Mouse (Mus musculus): ENCODE results near the gene Xrn1. TPM values are rescaled to one million over a fixed set of nuclear protein-coding genes. Genes with fewer than 3 reads are reported as not detected.
"Not testable (repeated sequence)": the region's sequence is repeated elsewhere in the genome, so short reads cannot be mapped to it uniquely, and the experiment has no call there.

The Xrn1 gene
- polyA plus RNA-seq (2016; fragmentation: Nextera tagmentation; extraction: Ambion mirVana): 26.5 and 29.0 TPM in 2 replicates

DNA sequence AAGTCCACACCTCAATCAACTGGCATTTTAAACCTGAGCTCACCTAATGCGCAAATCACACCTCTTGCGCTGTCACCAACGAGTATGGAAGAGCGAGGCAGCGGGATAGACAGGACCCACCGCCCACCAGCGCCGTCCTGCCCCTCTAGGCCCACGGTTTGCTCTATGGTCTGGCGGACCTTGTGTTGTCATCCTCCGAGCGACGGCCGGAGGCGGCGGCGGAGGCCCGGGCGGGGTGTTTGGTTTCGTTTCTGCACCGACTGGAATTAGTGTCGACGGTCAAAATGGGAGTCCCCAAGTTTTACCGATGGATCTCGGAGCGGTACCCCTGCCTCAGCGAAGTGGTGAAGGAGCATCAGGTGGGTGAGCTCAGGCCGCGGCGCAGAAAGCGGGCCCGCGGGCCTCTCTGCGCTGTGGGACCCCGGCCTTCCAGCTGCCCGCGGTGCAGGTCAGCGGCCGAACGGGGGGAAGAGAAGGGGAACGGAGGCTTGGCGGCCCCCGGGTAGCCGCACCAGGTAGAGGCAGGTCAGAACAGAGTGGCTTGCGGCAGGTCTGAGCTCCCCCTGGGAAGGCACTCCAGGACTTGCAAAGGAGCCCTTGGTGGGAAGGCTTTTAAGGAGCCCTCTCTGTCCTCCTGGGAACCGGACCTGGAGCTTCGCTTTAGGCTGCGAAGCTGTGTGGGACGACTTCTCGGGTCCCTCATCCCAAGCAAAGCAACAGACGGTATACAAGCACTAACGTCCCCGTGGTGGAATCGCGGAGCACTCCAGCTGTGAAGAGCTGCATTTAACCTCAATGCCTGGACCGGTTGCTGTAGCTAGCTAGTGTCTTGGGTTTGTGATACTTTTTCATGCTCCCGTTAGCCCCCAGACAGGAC lies at the start of gene Xrn1:
Gene Xrn1, plus strand, starts transcription at position 176 of the 877 bp plus-strand sequence.
- no peaks in the 10 kb centered on the region for H3K27me3 ChIP-seq
- H3K9ac ChIP-seq: peak within 1 kb of the TSS; percentile 94
- peak within 1 kb of the TSS; percentile 95 for H3K4me3 ChIP-seq
- no peaks in the 10 kb centered on the region for H3K9me3 ChIP-seq
- peak within 1 kb of the TSS; percentile 63 for H3K4me2 ChIP-seq (replicated peaks)
- H3K27ac ChIP-seq: peak within 1 kb of the TSS; percentile 92
- H3K36me3 ChIP-seq: 0 out of 2 replicates have a peak, but pooled peaks cover 14% of the 10 kb centered on the region
- peak; percentile 99 for ATAC-seq (ENCODE audit: insufficient number of reproducible peaks, insufficient read depth, low FRiP score, low TSS enrichment)
- WGBS: under 1% methylated on average over 57 of the region's 57 CpGs
- H3K4me1 ChIP-seq: 0 out of 2 replicates have a peak, but pooled peaks cover 5% of the 10 kb centered on the region

DNA sequence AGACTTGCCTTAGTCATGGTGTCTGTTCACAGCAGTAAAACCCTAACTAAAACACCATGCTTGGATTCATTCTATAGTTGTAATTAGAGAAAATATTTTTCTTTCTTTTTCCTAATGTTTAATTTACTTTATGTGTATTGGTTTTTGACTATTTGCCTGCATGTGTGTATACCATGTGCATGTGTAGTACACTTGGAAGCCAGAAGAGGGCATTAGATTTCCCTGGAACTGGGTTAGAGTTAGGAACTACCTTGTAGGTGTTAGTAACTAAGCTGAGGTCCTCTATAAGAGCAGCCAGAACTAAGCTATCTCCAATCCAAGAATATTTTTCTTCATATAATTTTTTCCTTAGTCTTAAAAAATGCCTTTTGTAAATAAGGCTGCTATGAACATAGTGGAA lies 21.7 kb upstream of the Xrn1 start:
- no peak overlapping the region for H3K4me2 ChIP-seq (replicated peaks)
- H3K9me3 ChIP-seq: no peaks in the 10 kb centered on the region
- no peaks in the 10 kb centered on the region for H3K27me3 ChIP-seq
- peaks cover 23% of the 10 kb centered on the region for H3K36me3 ChIP-seq
- H3K9ac ChIP-seq: no peak overlapping the region
- no peaks in the 10 kb centered on the region for H3K4me1 ChIP-seq
- H3K27ac ChIP-seq: no peak overlapping the region
- no peak for ATAC-seq (ENCODE audit: insufficient number of reproducible peaks, insufficient read depth, low FRiP score, low TSS enrichment)
- no peak overlapping the region for H3K4me3 ChIP-seq

GRCm38 (mm10) chr9:95953658-95954057 lies 902 bp upstream of the Xrn1 start:
- H3K36me3 ChIP-seq: 0 out of 2 replicates have a peak, but pooled peaks cover 12% of the 10 kb centered on the region
- WGBS: 72% methylated on average over 4 of the region's 4 CpGs

GRCm38 (mm10) chr9:95954226-95954584 lies 355 bp upstream of the Xrn1 start:
- Histone ChIP-seq H3K27ac (peak overlapping the region; percentile 92; the same call in 1 of the 2 replicates), H3K4me3 (peak overlapping the region; percentile 95), H3K9me3 (no peaks in the 10 kb centered on the region), H3K27me3 (no peaks in the 10 kb centered on the region), H3K36me3 (0 out of 2 replicates have a peak, but pooled peaks cover 14% of the 10 kb centered on the region), H3K4me2 (replicated peaks) (peak overlapping the region; percentile 63), H3K4me1 (0 out of 2 replicates have a peak, but pooled peaks cover 5% of the 10 kb centered on the region), H3K9ac (peak overlapping the region; percentile 94)
- peak; percentile 70; the same call in 1 of the 2 replicates for ATAC-seq (ENCODE audit: insufficient number of reproducible peaks, insufficient read depth, low FRiP score, low TSS enrichment)
- WGBS: under 1% methylated on average over 7 of the region's 7 CpGs

More at GRCm38 (mm10) chr9:95953658-95954057, 902 bp upstream of the Xrn1 start:
- ATAC-seq (ENCODE audit: insufficient number of reproducible peaks, insufficient read depth, low FRiP score, low TSS enrichment): no peak
- no peak overlapping the region for H3K9ac ChIP-seq
- no peaks in the 10 kb centered on the region for H3K9me3 ChIP-seq
- H3K4me3 ChIP-seq: no peak overlapping the region; the same call in 1 of the 2 replicates
- peak overlapping the region; percentile 63 for H3K4me2 ChIP-seq (replicated peaks)
- H3K4me1 ChIP-seq: 0 out of 2 replicates have a peak, but pooled peaks cover 5% of the 10 kb centered on the region
- H3K27ac ChIP-seq: no peak overlapping the region
- no peaks in the 10 kb centered on the region for H3K27me3 ChIP-seq

DNA sequence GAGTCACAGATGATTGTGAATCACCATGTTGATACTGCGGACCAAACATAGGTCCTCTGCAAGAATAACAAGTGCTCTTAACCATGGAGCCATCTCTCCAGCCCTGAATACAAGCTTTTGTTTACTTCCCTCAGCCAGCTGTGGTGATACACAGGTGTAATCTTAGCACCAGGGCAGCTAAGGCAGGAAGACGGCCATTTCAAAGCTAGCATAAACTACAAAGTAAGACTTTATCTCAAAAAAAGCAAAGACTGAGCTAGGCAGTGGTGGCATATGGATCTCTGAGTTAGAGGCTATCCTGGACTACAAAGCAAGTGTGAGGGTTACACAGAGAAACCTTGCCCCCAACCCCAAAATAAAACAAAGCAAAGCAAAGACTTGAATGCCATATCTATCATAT lies 3.1 kb downstream of the Xrn1 start:
- no peak for ATAC-seq (ENCODE audit: insufficient number of reproducible peaks, insufficient read depth, low FRiP score, low TSS enrichment)

GRCm38 (mm10) chr9:95958041-95958730 lies 3.6 kb downstream of the Xrn1 start:
- no peak overlapping the region for H3K27ac ChIP-seq
- H3K4me3 ChIP-seq: no peak overlapping the region
- 0 out of 2 replicates have a peak, but pooled peaks cover 10% of the 10 kb centered on the region for H3K36me3 ChIP-seq
- no peak overlapping the region for H3K9ac ChIP-seq
- no peak overlapping the region for H3K4me2 ChIP-seq (replicated peaks)
- WGBS: 92% methylated on average over 7 of the region's 7 CpGs
- ATAC-seq (ENCODE audit: insufficient number of reproducible peaks, insufficient read depth, low FRiP score, low TSS enrichment): no peak
- H3K9me3 ChIP-seq: no peaks in the 10 kb centered on the region
- 0 out of 2 replicates have a peak, but pooled peaks cover 5% of the 10 kb centered on the region for H3K4me1 ChIP-seq
- H3K27me3 ChIP-seq: no peaks in the 10 kb centered on the region

More for the DNA sequence above, 3.1 kb downstream of the Xrn1 start:
- H3K9me3 ChIP-seq: no peaks in the 10 kb centered on the region
- H3K4me3 ChIP-seq: no peak overlapping the region
- no peaks in the 10 kb centered on the region for H3K27me3 ChIP-seq
- 0 out of 2 replicates have a peak, but pooled peaks cover 5% of the 10 kb centered on the region for H3K4me1 ChIP-seq
- no peak overlapping the region for H3K27ac ChIP-seq
- WGBS: 87% methylated on average over 2 of the region's 2 CpGs
- H3K4me2 ChIP-seq (replicated peaks): no peak overlapping the region
- H3K9ac ChIP-seq: no peak overlapping the region
- 0 out of 2 replicates have a peak, but pooled peaks cover 10% of the 10 kb centered on the region for H3K36me3 ChIP-seq

DNA sequence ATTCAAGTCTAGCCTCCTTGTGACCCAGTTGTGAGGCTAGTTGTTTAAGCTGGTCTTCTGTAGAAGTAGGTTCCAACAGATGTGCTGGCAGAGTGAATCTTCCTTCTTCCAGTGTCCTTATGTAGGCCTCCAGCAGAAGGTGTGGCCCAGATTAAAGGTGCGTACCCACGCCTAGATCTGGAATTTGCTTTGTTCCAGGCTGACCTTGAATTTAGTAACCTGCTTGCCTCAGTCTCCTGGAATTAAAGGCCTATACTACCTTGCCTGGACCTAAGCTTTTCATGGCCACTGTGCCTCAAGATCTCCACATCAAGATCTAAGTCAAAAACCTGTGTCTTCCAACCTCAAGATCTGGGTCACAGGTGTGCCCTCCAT lies 4.2 kb downstream of the Xrn1 start:
- not testable (repeated sequence) for ATAC-seq (ENCODE audit: insufficient number of reproducible peaks, insufficient read depth, low FRiP score, low TSS enrichment); H3K4me1 ChIP-seq; H3K9me3 ChIP-seq

DNA sequence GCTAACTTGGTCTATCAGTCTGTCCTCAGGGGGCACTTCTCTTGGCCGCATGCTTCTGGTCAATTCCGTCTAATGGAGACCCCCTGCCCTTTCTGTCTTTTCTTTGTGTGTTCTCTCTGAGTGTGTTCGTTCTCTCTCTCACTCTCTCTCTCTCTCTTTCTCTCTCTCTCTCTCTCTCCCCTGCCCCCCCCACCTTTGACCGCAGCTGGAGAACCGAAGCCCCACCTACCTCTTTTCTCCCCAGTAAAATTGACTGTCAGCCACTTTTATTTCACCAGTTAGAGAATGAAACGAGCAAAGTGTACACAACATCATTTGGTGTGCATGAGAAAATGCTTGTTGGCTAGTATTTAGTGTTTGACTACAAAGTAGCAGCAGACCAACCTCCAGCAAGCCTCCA lies 4.7 kb downstream of the Xrn1 start:
- 93% methylated on average over 6 of the region's 6 CpGs for WGBS
- 0 out of 2 replicates have a peak, but pooled peaks cover 5% of the 10 kb centered on the region for H3K4me1 ChIP-seq
- no peak for ATAC-seq (ENCODE audit: insufficient number of reproducible peaks, insufficient read depth, low FRiP score, low TSS enrichment)

More for the DNA sequence above, 4.2 kb downstream of the Xrn1 start:
- H3K27ac ChIP-seq; H3K9ac ChIP-seq; H3K27me3 ChIP-seq; H3K4me3 ChIP-seq; H3K4me2 ChIP-seq (replicated peaks): not testable (repeated sequence)
- H3K36me3 ChIP-seq: 0 out of 2 replicates have a peak, but pooled peaks cover 10% of the 10 kb centered on the region
- WGBS: 95% methylated on average over 2 of the region's 2 CpGs

DNA sequence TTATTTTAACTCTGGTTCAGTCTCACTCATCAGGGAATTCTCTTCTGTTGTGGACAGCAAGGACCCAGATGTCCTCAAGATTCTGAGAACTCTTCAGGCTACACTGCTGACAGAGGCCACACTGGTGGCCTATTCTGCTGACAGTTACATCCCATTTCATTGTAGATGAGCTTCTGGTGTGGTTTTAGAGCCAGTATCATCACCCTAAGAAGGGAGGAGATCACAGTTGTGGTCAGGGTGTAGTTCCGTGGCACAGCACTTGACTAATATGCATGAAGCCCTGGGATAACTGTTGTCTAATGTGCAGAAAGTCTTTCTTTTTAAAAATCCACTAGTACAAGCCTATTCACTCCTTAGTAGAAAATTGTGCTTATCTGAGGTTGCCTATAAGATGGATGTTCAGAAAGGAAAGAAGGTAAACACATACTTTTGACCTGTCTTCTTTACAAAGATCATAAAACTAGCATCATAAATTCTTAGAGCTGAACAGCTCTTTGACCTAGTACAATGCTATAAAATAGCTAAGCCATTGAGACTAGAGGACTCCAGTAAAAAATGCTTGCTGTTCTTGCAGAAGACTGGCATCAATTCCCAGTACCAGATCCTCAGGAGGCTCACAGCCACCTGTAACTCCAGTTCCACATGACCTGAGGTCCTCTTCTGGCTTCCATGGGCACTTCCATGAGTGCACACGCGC lies 5.3 kb downstream of the Xrn1 start:
- no peak overlapping the region for H3K4me2 ChIP-seq (replicated peaks)
- H3K27me3 ChIP-seq: no peaks in the 10 kb centered on the region
- H3K4me1 ChIP-seq: 0 out of 2 replicates have a peak, but pooled peaks cover 5% of the 10 kb centered on the region
- no peak for ATAC-seq (ENCODE audit: insufficient number of reproducible peaks, insufficient read depth, low FRiP score, low TSS enrichment)
- 90% methylated on average over 3 of the region's 3 CpGs for WGBS
- H3K27ac ChIP-seq: no peak overlapping the region
- H3K4me3 ChIP-seq: no peak overlapping the region
- no peaks in the 10 kb centered on the region for H3K9me3 ChIP-seq
- no peak overlapping the region for H3K9ac ChIP-seq
- peaks cover 18% of the 10 kb centered on the region for H3K36me3 ChIP-seq

More for the DNA sequence above, 4.7 kb downstream of the Xrn1 start:
- Histone ChIP-seq H3K4me3 (no peak overlapping the region), H3K36me3 (peaks cover 12% of the 10 kb centered on the region; the same call in 1 of the 2 replicates), H3K4me2 (replicated peaks) (no peak overlapping the region), H3K27ac (no peak overlapping the region), H3K9me3 (no peaks in the 10 kb centered on the region), H3K27me3 (no peaks in the 10 kb centered on the region), H3K9ac (no peak overlapping the region)

- no peak overlapping the region for H3K9ac ChIP-seq
- ATAC-seq (ENCODE audit: insufficient number of reproducible peaks, insufficient read depth, low FRiP score, low TSS enrichment): no peak
- H3K9me3 ChIP-seq: no peaks in the 10 kb centered on the region
- H3K4me3 ChIP-seq: no peak overlapping the region
- no peak overlapping the region for H3K4me2 ChIP-seq (replicated peaks)
- 0 out of 2 replicates have a peak, but pooled peaks cover 5% of the 10 kb centered on the region for H3K4me1 ChIP-seq
- no peak overlapping the region for H3K27ac ChIP-seq
- no peaks in the 10 kb centered on the region for H3K27me3 ChIP-seq
- H3K36me3 ChIP-seq: peaks cover 19% of the 10 kb centered on the region
Observed at GRCm38 (mm10) chr9:95961058-95961457, 6.5 kb downstream of the Xrn1 start.

DNA sequence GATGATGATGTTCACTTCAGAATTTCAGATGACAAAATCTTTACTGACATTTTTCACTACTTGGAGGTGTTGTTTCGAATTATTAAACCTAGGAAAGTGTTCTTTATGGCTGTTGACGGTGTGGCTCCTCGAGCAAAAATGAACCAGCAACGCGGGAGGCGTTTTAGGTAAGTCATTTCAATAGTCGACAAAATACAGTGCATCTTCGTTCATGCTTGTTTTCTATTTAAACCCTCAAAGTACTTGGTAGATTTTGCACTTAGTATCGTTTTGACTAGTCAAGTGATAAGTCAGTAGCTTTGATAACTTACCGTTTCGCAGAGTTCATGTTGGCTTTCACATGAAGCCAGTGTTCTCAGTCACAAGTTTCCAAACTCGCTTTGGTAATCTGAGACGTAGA lies 9.5 kb downstream of the Xrn1 start:
- Histone ChIP-seq H3K9me3 (no peaks in the 10 kb centered on the region), H3K4me2 (replicated peaks) (no peak overlapping the region), H3K27me3 (no peaks in the 10 kb centered on the region), H3K36me3 (peaks cover 17% of the 10 kb centered on the region), H3K27ac (no peak overlapping the region), H3K4me3 (no peak overlapping the region), H3K9ac (no peak overlapping the region), H3K4me1 (no peaks in the 10 kb centered on the region)
- no peak for ATAC-seq (ENCODE audit: insufficient number of reproducible peaks, insufficient read depth, low FRiP score, low TSS enrichment)
- 95% methylated on average over 13 of the region's 13 CpGs for WGBS
